Mouse (Mus musculus) cerebellum, postnatal 36 days (tissue): Measurements from ENCODE around the gene Ccdc57.
"Not testable (repeated sequence)": the region's sequence is repeated elsewhere in the genome, so short reads cannot be mapped to it uniquely, and the experiment has no call there.

Experiments used
- DNase-seq, 2 experiments: peaks; one replicate each; pipeline ENCODE4 v3.0.0; 2021 to 2022; ENCODE audit warnings: mixed read lengths in 2 of 2

Gene Ccdc57

GRCm38 (mm10) chr11:120846725-120847475 lies 85.8 kb downstream of the Ccdc57 start:
- DNase-seq = no peak

- DNase-seq = no peak
Observed at GRCm38 (mm10) chr11:120844329-120844728, 88.3 kb downstream of the Ccdc57 start.

GRCm38 (mm10) chr11:120833555-120834280 lies 99.0 kb downstream of the Ccdc57 start:
- DNase-seq = no peak

GRCm38 (mm10) chr11:120832962-120833361 lies 99.7 kb downstream of the Ccdc57 start:
- not testable (repeated sequence) for DNase-seq

- no peak for DNase-seq
Observed at GRCm38 (mm10) chr11:120831659-120832440, 100.8 kb downstream of the Ccdc57 start.

GRCm38 (mm10) chr11:120830686-120831085 lies 102.0 kb downstream of the Ccdc57 start:
- no peak for DNase-seq

GRCm38 (mm10) chr11:120829757-120830532 lies 102.7 kb downstream of the Ccdc57 start:
- no peak for DNase-seq

- no peak for DNase-seq
Observed at GRCm38 (mm10) chr11:120828416-120828815, 104.3 kb downstream of the Ccdc57 start.

GRCm38 (mm10) chr11:120826016-120826953 lies 106.4 kb downstream of the Ccdc57 start:
- DNase-seq = no peak

- no peak for DNase-seq
Observed at GRCm38 (mm10) chr11:120825289-120825863, 107.3 kb downstream of the Ccdc57 start.

- no peak for DNase-seq
Observed at GRCm38 (mm10) chr11:120824787-120825288, 107.8 kb downstream of the Ccdc57 start.

GRCm38 (mm10) chr11:120823956-120824786 lies 108.5 kb downstream of the Ccdc57 start, which contains the start of gene Fasn:
Gene Fasn, minus strand, starts transcription at chr11:120824547.
- peak; percentile 96 to 98 for DNase-seq

GRCm38 (mm10) chr11:120823551-120823947 lies 109.1 kb downstream of the Ccdc57 start:
- DNase-seq = peak in 1 of 2 experiments; percentile 73

- DNase-seq = peak in 1 of 2 experiments; percentile 47
Observed at GRCm38 (mm10) chr11:120822831-120823550, 109.7 kb downstream of the Ccdc57 start.

GRCm38 (mm10) chr11:120822321-120822720 lies 110.4 kb downstream of the Ccdc57 start:
- no peak for DNase-seq

- DNase-seq = no peak
Observed at GRCm38 (mm10) chr11:120821076-120821922, 111.4 kb downstream of the Ccdc57 start.

- DNase-seq = no peak
Observed at GRCm38 (mm10) chr11:120820546-120820945, 112.1 kb downstream of the Ccdc57 start.

GRCm38 (mm10) chr11:120819556-120819955 lies 113.1 kb downstream of the Ccdc57 start:
- peak; percentile 57 to 61 for DNase-seq
